Mouse (Mus musculus) ES-E14 (cell line): Measurements from ENCODE around the gene Nacc2. TPM values are rescaled to one million over a fixed set of nuclear protein-coding genes. Genes with fewer than 3 reads are reported as not detected.

ENCODE experiments used
- DNase-seq: peaks from one replicate; pipeline ENCODE4 v3.0.0-alpha.2; 2013; ENCODE audit warnings: low read depth, low spot score
- H3K27ac ChIP-seq: 2 replicates; pipeline ENCODE4 v1.5.1; 2012; ENCODE audit warnings: low read depth, mild to moderate bottlenecking, low read length, moderate library complexity, mixed read lengths; ENCODE audit not compliant: poor library complexity, insufficient read depth, severe bottlenecking
- H3K36me3 ChIP-seq: 2 replicates; pipeline ENCODE4 v1.6.1; 2012; ENCODE audit warnings: mild to moderate bottlenecking, low read length, moderate library complexity, mixed read lengths; ENCODE audit not compliant: control insufficient read depth, poor library complexity, insufficient read depth, severe bottlenecking
- H3K4me1 ChIP-seq, 2 experiments: fragments of 150-350 bp in 1 of 2; sonication (generic) in 1 of 2; 2 replicates each; pipeline ENCODE4 v1.6.1; 2012; ENCODE audit warnings: low read length in 2 of 2, mild to moderate bottlenecking in 1 of 2, mixed read lengths in 1 of 2; ENCODE audit not compliant: control insufficient read depth in 2 of 2, insufficient read depth in 2 of 2, poor library complexity in 1 of 2
- H3K4me3 ChIP-seq, 2 experiments: fragments of 150-350 bp in 1 of 2; sonication (generic) in 1 of 2; 2 replicates each; pipeline ENCODE4 v1.5.1; 2012; ENCODE audit warnings: low read length in 2 of 2, low read depth in 1 of 2, mild to moderate bottlenecking in 1 of 2, mixed read lengths in 1 of 2; ENCODE audit not compliant: insufficient read depth in 1 of 2, poor library complexity in 1 of 2, severe bottlenecking in 1 of 2
- H3K9ac ChIP-seq: 2 replicates; pipeline ENCODE4 v1.6.1; 2012; ENCODE audit warnings: low read depth, mild to moderate bottlenecking, low read length, mixed read lengths; ENCODE audit not compliant: poor library complexity, insufficient read depth, severe bottlenecking
- H3K9me3 ChIP-seq: fragments of 150-350 bp; sonication (generic); 2 replicates; pipeline ENCODE4 v1.6.1; 2012; ENCODE audit warnings: low read depth, mild to moderate bottlenecking, low read length; ENCODE audit not compliant: control insufficient read depth, insufficient read depth
- CHD2 ChIP-seq: IDR thresholded peaks from 2 replicates; pipeline ENCODE4 v1.6.1; 2014; ENCODE audit warnings: mild to moderate bottlenecking, low read depth, low read length, inconsistent platforms
- HCFC1 ChIP-seq: IDR thresholded peaks from 2 replicates; pipeline ENCODE4 v1.6.1; 2012; ENCODE audit warnings: low read length, inconsistent platforms, borderline replicate concordance; ENCODE audit not compliant: insufficient read depth
- MAFK ChIP-seq: IDR thresholded peaks from 2 replicates; pipeline ENCODE4 v1.6.1; 2014; ENCODE audit warnings: mild to moderate bottlenecking, low read depth, low read length, inconsistent platforms; ENCODE audit not compliant: insufficient read depth
- ZC3H11A ChIP-seq: IDR thresholded peaks from 2 replicates; pipeline ENCODE4 v1.6.1; 2012; ENCODE audit warnings: low read depth, mild to moderate bottlenecking, inconsistent platforms, low read length, borderline replicate concordance
- ZNF384 ChIP-seq: IDR thresholded peaks from 2 replicates; pipeline ENCODE4 v1.6.1; 2012; ENCODE audit warnings: low read depth, low read length, inconsistent platforms
- in situ Hi-C, 2 experiments: fragments of 600-800 bp; cut with MboI; formaldehyde crosslinking; loops; one replicate each; pipeline ENCODE4 v1.15.1; 2025; ENCODE audit warnings: low sequenced_read_pairs in 2 of 2, inconsistent platforms in 1 of 2; ENCODE audit not compliant: unreplicated experiment in 2 of 2
- total RNA-seq: library from RNA; depleted of rRNA; stranded (reverse); fragments of 300-350 nt; gene quantifications from 2 replicates; pipeline ENCODE4 v1.2.3, GENCODE M21; 2012

Gene Nacc2
- total RNA-seq, 1 experiment, result 4.8 TPM

DNA sequence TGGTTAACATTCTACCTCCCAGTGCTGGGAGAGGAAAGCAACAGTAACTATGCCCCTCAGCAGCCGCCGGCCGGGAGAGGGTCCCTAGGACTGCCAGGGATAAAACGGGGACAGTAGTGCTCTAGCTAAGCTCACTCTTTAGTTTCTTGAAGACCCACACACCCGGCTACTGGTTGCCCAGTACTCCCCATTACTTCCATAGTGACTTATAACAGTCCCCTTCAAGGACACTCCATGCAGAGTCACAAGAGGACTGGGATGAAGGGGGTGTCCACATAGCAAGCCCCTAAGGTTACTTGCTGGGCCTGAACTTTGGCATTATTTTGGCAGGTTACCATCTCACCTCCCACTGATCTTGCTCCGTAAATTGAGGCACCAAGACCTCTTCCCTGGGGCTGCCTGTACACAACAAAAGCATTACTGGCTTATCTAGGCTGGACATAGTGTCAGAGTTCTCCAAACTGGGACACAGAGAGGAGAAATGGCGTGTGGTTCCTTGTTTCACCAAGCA, 16.1 kb upstream of the Nacc2 start:
- no peaks in the 10 kb centered on the region for H3K9me3 ChIP-seq
- peak overlapping the region; percentile 88 for H3K9ac ChIP-seq
- in situ Hi-C loops, result no loop called here
- no peaks in the 10 kb centered on the region; the same call in 1 of the 2 replicates for H3K36me3 ChIP-seq
- H3K4me3 ChIP-seq, result peak overlapping the region; percentile 82 to 83
- H3K4me1 ChIP-seq, result peaks cover 0 to 16% of the 10 kb centered on the region in 2 experiments; a peak in 3 of 4 replicates
- DNase-seq, result no peak
- TF ChIP-seq HCFC1, result no peak
- H3K27ac ChIP-seq, result no peak overlapping the region

DNA sequence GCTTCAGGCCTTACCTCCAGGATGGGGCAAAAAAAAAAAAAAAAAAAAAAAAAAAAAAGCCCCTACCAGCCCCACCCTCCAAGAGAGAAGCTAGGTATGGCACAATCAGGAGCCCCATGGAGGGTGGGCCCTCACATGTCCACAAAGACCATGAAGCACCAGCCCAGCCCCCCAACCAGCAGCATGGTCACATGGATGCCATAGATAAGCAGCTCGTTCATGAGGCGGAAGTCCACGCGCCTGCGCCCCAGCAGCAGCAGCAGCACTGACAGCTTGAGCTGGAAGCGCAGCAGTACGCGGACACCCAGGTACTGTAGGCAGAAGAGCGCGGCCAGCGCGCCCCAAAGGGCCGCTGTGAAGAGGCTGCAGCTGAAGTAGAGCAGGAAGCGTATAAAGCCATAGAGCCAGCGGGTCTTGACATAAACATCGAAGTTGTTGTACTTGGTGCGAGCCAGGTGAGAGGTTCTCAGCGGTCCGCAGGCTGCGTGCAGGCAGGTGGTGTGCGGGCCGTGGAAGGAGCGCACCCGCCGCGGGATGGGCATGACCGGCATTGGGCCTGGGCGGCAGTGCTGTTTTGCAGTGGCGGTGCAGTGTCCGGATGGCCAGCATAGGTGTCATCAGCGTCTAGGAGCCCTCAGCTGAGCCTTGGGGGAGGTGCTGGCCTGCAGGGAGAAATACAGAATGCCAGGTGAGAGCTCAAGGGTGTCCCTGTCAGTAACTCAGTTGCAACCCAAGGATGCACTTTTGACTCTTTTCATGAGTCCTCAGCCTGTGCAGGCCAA, 15.4 kb upstream of the Nacc2 start:
- in situ Hi-C loops, result no loop called here
- Histone ChIP-seq H3K36me3 (no peaks in the 10 kb centered on the region; the same call in 1 of the 2 replicates), H3K4me3 (peak overlapping the region; percentile 82 to 83), H3K27ac (no peak overlapping the region), H3K9ac (peak overlapping the region; percentile 51; the same call in 1 of the 2 replicates), H3K4me1 (peaks cover 2 to 21% of the 10 kb centered on the region in 2 experiments; a peak in 3 of 4 replicates), H3K9me3 (no peaks in the 10 kb centered on the region)
- TF ChIP-seq ZC3H11A (no peak), ZNF384 (0 out of 2 replicates have a peak, but pooled peaks have one; percentile 51), CHD2 (no peak)
- no peak for DNase-seq

DNA sequence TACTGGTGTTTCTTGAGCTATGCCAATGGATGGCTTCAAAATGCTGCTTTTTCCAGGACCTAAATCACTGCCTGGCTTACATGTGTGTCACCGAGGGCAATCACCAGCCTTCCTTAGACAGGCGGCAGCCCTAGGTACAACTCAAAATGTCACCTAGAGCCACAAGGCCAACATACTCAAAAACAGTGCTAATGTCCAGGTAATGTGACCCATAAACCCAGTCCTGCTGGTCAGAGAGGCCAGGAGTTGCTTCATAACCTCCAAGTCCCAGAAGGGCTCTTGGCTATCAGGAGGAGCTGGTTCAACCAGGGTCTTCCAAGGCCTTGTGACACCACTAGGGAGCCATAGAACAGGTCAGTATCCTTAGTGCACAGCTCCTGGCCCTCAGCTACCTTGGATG, 11.6 kb upstream of the Nacc2 start:
- Histone ChIP-seq H3K4me3 (no peak overlapping the region), H3K36me3 (no peaks in the 10 kb centered on the region; the same call in 1 of the 2 replicates), H3K9ac (no peak overlapping the region), H3K27ac (no peak overlapping the region), H3K4me1 (peaks cover 13 to 36% of the 10 kb centered on the region in 2 experiments), H3K9me3 (no peaks in the 10 kb centered on the region)
- in situ Hi-C loops, result no loop called here
- no peak for DNase-seq
- TF ChIP-seq MAFK, result no peak
- no peak for TF ChIP-seq HCFC1
- no peak for TF ChIP-seq CHD2
- TF ChIP-seq ZC3H11A, result no peak
- TF ChIP-seq ZNF384, result no peak

DNA sequence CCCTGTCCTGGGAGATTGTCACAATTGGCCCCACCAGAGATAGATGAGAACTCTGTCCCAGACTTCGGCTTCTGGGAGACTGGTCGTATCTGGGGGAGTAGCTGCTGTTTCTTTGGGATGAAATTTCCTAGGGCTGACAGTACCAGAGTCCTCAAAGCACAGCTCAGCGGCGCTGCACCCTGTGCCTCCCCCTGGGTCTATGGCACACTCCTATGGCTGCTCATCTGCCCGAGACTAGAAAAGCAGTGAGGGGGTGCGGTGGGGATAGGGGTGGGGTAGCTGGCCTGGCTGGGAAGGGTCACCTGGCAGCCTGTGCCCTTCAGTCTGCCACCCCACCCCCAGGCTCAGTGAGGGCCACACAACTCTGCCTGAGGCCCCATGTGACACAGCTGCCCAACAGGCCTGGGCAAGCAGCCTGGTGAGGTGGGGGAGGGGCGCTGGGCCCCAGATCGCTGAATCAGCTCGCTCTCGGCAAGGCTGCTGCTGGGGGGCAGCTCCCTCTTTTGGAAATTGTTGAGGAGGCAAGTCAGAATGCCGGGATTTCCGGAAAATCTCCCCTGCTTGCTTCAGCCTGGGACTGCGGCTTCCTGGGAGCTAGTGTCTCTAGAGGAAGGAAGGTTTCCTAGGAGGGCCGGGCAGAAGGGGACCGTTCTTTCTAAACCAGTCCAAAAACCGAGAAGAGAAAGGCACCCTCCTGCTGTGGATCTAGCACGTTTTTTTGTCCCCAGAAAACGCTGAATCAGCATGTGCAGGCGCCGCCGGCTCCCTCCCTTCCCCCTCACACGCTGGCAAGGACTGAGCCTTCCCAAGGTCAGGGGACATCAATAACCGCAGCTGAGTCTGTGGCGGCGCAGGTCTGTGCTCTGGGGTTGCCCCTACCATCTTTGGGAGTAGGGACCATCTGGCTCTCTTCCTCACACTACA, 9.9 kb upstream of the Nacc2 start:
- Histone ChIP-seq H3K4me1 (peaks cover 15 to 37% of the 10 kb centered on the region in 2 experiments), H3K27ac (peak overlapping the region; percentile 93), H3K9ac (peak overlapping the region; percentile 55), H3K4me3 (peak overlapping the region; percentile 61 to 71), H3K9me3 (no peaks in the 10 kb centered on the region), H3K36me3 (no peaks in the 10 kb centered on the region; the same call in 1 of the 2 replicates)
- in situ Hi-C loops, result no loop called here
- TF ChIP-seq MAFK, result peak; percentile 99
- TF ChIP-seq CHD2, result no peak
- peak; percentile 13; the same call in 1 of the 2 replicates for TF ChIP-seq ZC3H11A
- TF ChIP-seq HCFC1, result 0 out of 2 replicates have a peak, but pooled peaks have one; percentile 13
- TF ChIP-seq ZNF384, result 0 out of 2 replicates have a peak, but pooled peaks have one; percentile 42
- peak; percentile 68 for DNase-seq
